Mouse (Mus musculus) thymus, adult 2 months (tissue): ENCODE results near the gene Was.
"Not testable (repeated sequence)": the region's sequence is repeated elsewhere in the genome, so short reads cannot be mapped to it uniquely, and the experiment has no call there.

ENCODE experiments used
- CTCF ChIP-seq: fragments of 200-500 bp; IDR thresholded peaks from 2 replicates; pipeline ENCODE4 v1.5.1; 2012; ENCODE audit warnings: mild to moderate bottlenecking, control low read depth, low read length, moderate library complexity, borderline replicate concordance; ENCODE audit not compliant: control insufficient read depth, poor library complexity, insufficient read depth; ENCODE audit errors: extremely low read depth
- POLR2A ChIP-seq: fragments of 200-500 bp; IDR thresholded peaks from 2 replicates; pipeline ENCODE4 v1.6.1; 2012; ENCODE audit warnings: mild to moderate bottlenecking, low read length, control low read depth, moderate library complexity; ENCODE audit not compliant: control insufficient read depth, poor library complexity, insufficient read depth; ENCODE audit errors: extremely low read depth

DNA sequence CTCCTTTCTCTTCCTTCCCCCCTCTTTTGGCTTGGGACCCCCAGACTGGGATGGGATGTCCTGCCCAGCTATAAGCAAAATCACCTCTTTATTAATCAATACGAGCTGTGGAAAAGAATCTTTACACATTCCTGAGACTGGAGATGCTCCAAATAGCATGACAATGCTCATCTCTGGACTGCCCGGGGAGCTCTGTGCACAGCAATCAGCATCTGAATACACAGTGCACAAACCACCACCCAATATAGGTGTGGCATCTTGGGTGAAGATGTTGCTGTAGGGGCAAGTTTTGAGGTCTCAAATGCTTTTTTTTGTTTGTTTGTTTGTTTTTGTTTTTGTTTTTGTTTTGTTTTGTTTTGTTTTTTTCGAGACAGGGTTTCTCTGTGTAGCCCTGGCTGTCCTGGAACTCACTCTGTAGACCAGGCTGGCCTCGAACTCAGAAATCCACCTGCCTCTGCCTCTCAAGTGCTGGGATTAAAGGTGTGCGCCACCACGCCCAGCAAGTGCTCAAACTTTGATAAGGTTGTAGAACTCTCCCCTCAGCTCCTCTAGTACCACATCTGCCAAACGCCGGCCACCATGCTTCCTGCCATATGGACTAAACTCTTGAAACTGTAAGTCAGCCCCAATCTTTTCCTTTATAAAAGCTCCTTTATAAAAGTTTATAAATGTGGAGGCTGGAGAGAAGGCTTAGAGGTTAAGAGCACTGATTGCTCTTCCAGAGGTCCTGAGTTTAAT, 39.1 kb downstream of the Was start:
- not testable (repeated sequence) for TF ChIP-seq CTCF, POLR2A
